Mouse (Mus musculus) spleen, adult 2 months (tissue): Measurements from ENCODE around the gene Kdr. TPM values are rescaled to one million over a fixed set of nuclear protein-coding genes. Genes with fewer than 3 reads are reported as not detected.

Experiments
- DNase-seq, 2 experiments: peaks; one replicate each; pipeline versions ENCODE4 v3.0.0 to v3.0.0-alpha.2; 2012 to 2021; ENCODE audit warnings: low spot score in 2 of 2, low read depth in 1 of 2
- H3K27ac ChIP-seq: fragments of 200-500 bp; 2 replicates; pipeline ENCODE4 v1.5.1; 2012; ENCODE audit warnings: low read length, inconsistent platforms; ENCODE audit not compliant: insufficient read depth
- H3K27me3 ChIP-seq: fragments of 200-500 bp; 2 replicates; pipeline ENCODE4 v1.6.1; 2012; ENCODE audit warnings: mild to moderate bottlenecking, moderate library complexity, low read length, inconsistent platforms; ENCODE audit not compliant: control insufficient read depth, insufficient read depth
- H3K36me3 ChIP-seq: fragments of 200-500 bp; 2 replicates; pipeline ENCODE4 v1.6.1; 2012; ENCODE audit warnings: mild to moderate bottlenecking, low read length, inconsistent platforms; ENCODE audit not compliant: control insufficient read depth, insufficient read depth
- H3K4me1 ChIP-seq: fragments of 200-500 bp; 2 replicates; pipeline ENCODE4 v1.6.1; 2011; ENCODE audit warnings: inconsistent platforms; ENCODE audit not compliant: control insufficient read depth, insufficient read depth, insufficient read length
- H3K4me3 ChIP-seq: fragments of 200-500 bp; 2 replicates; pipeline ENCODE4 v1.5.1; 2011; ENCODE audit warnings: mild to moderate bottlenecking, inconsistent platforms; ENCODE audit not compliant: insufficient read depth, insufficient read length; ENCODE audit errors: extremely low read depth
- CTCF ChIP-seq: fragments of 200-500 bp; IDR thresholded peaks from 2 replicates; pipeline ENCODE4 v1.5.1; 2011; ENCODE audit warnings: mild to moderate bottlenecking, inconsistent platforms; ENCODE audit not compliant: insufficient read depth, insufficient read length, insufficient replicate concordance; ENCODE audit errors: extremely low read depth
- POLR2A ChIP-seq: fragments of 200-500 bp; IDR thresholded peaks from 2 replicates; pipeline ENCODE4 v1.6.1; 2011; ENCODE audit warnings: low read depth, low read length, inconsistent platforms
- WGBS: fragments of 180-500 bp; shearing (Covaris S2); methylation state at CpG from one replicate; pipeline ENCODE4 v1.1.7; 2018; 5-methylcytosine and 5-hydroxymethylcytosine counted together
- polyA plus RNA-seq: library from polyadenylated mRNA; depleted of rRNA; stranded (reverse); fragments of >200 nt; gene quantifications from 2 replicates; pipeline ENCODE4 v1.2.3, GENCODE M21; 2012; rRNA removed

The Kdr gene
- polyA plus RNA-seq, 1 experiment, result 6.5 TPM

GRCm38 (mm10) chr5:75919601-75920000 is 58.7 kb downstream of the Kdr start:
- no peak overlapping the region for H3K4me3 ChIP-seq

DNA sequence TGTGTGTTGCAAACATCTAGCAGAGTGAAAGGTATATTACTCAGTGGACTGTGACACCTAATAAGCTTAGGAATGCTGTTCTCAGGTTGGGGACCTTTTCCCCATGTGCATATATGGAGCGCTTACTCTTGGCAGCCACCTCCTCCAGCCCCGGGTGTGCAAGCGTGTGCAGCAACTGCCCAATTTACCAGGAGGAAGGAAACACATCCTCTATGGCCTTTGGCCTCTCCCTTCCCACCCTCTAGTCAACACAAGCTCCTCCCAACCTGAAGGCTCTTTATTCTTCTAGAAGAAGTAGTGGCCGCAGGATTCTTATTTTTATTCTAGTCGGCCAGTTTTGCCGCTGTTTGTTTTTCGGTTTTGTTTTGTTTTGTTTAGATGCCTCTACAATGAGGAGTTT is 60.1 kb downstream of the Kdr start:
- Histone ChIP-seq H3K36me3 (no peaks in the 10 kb centered on the region), H3K27ac (no peak overlapping the region), H3K4me1 (no peaks in the 10 kb centered on the region), H3K4me3 (no peak overlapping the region), H3K27me3 (no peaks in the 10 kb centered on the region)
- no peak for TF ChIP-seq POLR2A
- DNase-seq, result no peak
- 66% methylated on average over 7 of the region's 7 CpGs for WGBS

More at GRCm38 (mm10) chr5:75919601-75920000, 58.7 kb downstream of the Kdr start:
- Histone ChIP-seq H3K4me1 (no peaks in the 10 kb centered on the region), H3K27ac (no peak overlapping the region), H3K27me3 (no peaks in the 10 kb centered on the region), H3K36me3 (no peaks in the 10 kb centered on the region)
- TF ChIP-seq POLR2A, result no peak
- TF ChIP-seq CTCF, result no peak
- no peak for DNase-seq
- WGBS, result 92% methylated on average over 7 of the region's 7 CpGs

DNA sequence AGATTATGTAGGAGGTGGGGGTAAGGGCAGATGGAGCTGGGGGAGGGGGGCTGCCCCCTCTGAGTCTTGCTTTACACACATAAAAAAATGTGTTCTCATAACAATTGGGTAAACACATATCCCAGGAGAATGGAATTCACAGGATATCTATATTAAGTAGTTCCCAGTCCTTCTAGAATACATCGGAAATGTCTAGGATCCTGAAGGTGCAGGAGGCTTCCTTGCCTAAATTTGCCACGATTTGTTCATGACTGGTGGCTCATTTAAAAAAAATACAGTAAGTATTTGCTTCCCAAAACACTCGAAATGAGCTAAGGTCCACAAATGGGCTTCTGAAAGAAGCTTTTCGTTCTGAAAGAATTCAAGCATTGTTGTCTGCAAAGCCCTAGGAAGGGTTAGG is 61.0 kb downstream of the Kdr start:
- DNase-seq, result no peak
- H3K36me3 ChIP-seq, result no peaks in the 10 kb centered on the region
- TF ChIP-seq CTCF (no peak), POLR2A (no peak)
- H3K27me3 ChIP-seq, result no peaks in the 10 kb centered on the region
- H3K4me3 ChIP-seq, result no peak overlapping the region
- no peak overlapping the region for H3K27ac ChIP-seq
- H3K4me1 ChIP-seq, result no peaks in the 10 kb centered on the region
- 75% methylated on average over 4 of the region's 4 CpGs for WGBS

- Histone ChIP-seq H3K4me1 (no peaks in the 10 kb centered on the region), H3K36me3 (no peaks in the 10 kb centered on the region), H3K4me3 (no peak overlapping the region), H3K27me3 (no peaks in the 10 kb centered on the region), H3K27ac (no peak overlapping the region)
- 89% methylated on average over 4 of the region's 4 CpGs for WGBS
- DNase-seq, result no peak
- no peak for TF ChIP-seq POLR2A
- TF ChIP-seq CTCF, result no peak
Measured at GRCm38 (mm10) chr5:75906102-75906501, 72.2 kb downstream of the Kdr start.

DNA sequence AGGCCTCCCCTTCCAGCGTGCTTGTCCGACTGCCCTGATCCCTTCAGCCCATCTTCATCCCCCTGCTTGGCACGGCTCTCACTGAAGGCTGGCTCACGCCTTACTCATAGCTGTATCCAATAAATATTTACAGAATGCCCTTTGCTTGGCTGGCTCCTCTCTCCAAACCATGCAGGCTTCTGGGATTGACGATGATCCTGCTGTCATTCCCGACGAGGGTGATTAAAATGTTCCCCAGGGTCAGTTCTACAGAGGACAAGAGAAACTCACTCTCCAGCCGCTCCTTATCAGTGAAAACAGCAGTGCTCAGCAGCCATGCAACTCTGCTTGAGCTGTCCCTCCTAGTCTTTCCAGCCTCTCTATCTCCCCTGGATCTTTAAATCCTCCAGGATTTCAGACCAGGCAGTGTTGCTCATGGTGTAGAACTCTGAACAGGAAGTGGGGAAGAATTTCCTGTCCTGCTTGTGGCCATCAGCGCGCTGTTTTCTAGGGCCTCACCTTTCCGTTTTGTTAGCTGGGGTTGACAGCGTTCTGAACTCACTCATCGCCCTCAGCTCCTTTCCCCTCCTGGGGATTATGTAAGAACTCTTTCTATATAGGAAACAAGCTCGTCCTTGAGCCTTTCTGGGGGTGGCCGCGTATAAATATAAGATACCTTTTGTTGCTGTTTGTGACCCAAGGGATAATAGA is 77.9 kb downstream of the Kdr start:
- Histone ChIP-seq H3K36me3 (no peaks in the 10 kb centered on the region), H3K4me1 (no peaks in the 10 kb centered on the region), H3K4me3 (no peak overlapping the region), H3K27ac (no peak overlapping the region), H3K27me3 (no peaks in the 10 kb centered on the region)
- no peak for TF ChIP-seq CTCF
- TF ChIP-seq POLR2A, result no peak
- 39% methylated on average over 16 of the region's 16 CpGs for WGBS
- no peak for DNase-seq

DNA sequence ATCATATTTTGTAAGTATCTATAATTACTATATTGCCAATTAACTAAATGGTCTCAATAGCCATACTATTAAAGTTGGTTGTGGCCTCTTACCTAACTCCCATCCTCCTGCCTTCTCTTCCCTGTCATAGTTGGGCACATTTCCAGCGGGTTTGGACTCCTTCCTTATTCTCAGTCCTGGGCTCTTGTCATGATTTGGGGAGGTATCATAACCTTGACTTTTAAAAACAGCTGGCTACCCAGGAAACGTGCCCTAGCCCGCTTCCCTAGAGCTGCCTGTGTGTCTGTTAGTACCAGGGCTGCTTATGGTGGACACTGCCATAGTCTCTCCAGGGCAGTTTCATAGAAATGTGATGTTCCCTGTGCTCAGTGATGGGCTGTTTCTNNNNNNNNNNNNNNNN is 82.9 kb downstream of the Kdr start:
- Histone ChIP-seq H3K4me3 (no peak overlapping the region), H3K27ac (no peak overlapping the region), H3K36me3 (no peaks in the 10 kb centered on the region), H3K27me3 (no peaks in the 10 kb centered on the region), H3K4me1 (no peaks in the 10 kb centered on the region)
- no peak for DNase-seq
- no peak for TF ChIP-seq CTCF
- no peak for TF ChIP-seq POLR2A
- 76% methylated on average over 3 of the region's 3 CpGs for WGBS

GRCm38 (mm10) chr5:75892956-75893471 is 85.2 kb downstream of the Kdr start:
- H3K4me1 ChIP-seq, result no peaks in the 10 kb centered on the region
- 83% methylated on average over 6 of the region's 6 CpGs for WGBS
- H3K27me3 ChIP-seq, result no peaks in the 10 kb centered on the region
- DNase-seq, result no peak
- no peak overlapping the region for H3K4me3 ChIP-seq
- no peak overlapping the region for H3K27ac ChIP-seq
- no peak for TF ChIP-seq CTCF
- TF ChIP-seq POLR2A, result no peak
- H3K36me3 ChIP-seq, result no peaks in the 10 kb centered on the region

Other genes with a start within 250 kb of the Kdr start
- 149 and 297 TPM in 2 replicates for gene Srd5a3, start 161.8 kb upstream of the Kdr start, polyA plus RNA-seq
- gene Tmem165, start 205.4 kb upstream of the Kdr start, polyA plus RNA-seq, result 29.8 and 46.9 TPM in 2 replicates